ENCODE assay signal across 15 mouse cellular contexts in the genomic region with DNA sequence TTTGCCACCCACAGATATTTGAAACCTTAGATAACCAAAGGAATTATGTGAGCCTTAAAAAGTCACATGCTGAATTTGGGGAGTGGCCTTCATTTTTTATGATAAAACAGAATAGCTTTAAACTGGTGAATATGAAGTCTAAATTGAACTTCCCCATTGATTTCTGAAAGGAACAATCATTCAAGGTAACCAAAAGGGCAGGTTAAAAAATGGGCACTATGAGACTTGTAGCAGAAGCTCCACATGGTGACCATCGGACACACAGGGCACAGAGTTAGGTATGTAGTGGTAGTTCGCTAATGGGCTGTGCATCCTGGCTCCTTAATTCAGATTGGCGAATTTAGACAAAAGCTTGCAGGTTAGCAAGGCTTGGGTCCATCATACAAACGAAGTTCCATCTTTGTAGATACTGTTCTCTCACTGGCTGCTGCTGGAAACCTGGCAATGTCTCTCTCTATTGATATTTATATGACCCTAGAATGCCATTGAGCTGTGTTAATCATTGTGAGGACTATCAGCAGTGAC.
DNase-seq lines count a peak whose midpoint lies in the region; ATAC-seq and TF ChIP-seq lines count a peak whose summit lies in the region.
"Had no signal": no experiment of that assay in that cellular context is flagged by ENCODE, and none has a peak within 500 bp of the region (broad histone marks: within the 10 kb centered on the region; RNA-seq: fewer than 3 reads in every experiment).

No protein-coding gene starts in this region.

- 5% methylated on average over 4 of the region's 4 CpGs for WGBS in forebrain, embryonic 12.5 days
- WGBS in hindbrain, postnatal 0 days, result 9% methylated on average over 4 of the region's 4 CpGs
- WGBS in olfactory bulb, adult 2 months, result 4% methylated on average over 4 of the region's 4 CpGs
- WGBS in kidney, embryonic 15.5 days, result 10% methylated on average over 4 of the region's 4 CpGs
- WGBS in stomach, postnatal 0 days, result 12% methylated on average over 4 of the region's 4 CpGs

- H3K4me2 ChIP-seq in forebrain, embryonic 12.5 days, result peak overlapping the region; percentile 73
- H3K4me2 ChIP-seq in hindbrain, postnatal 0 days (ENCODE audit: low read depth, low read length), result peak overlapping the region; percentile 89
- H3K4me2 ChIP-seq in kidney, embryonic 15.5 days, result no peak overlapping the region
- no peak overlapping the region for H3K4me2 ChIP-seq in stomach, postnatal 0 days (replicated peaks; ENCODE audit: low read depth)
- H3K4me2 ChIP-seq: limb, embryonic 15.5 days; lung, embryonic 15.5 days had no signal

- peak overlapping the region; percentile 100 for H3K27ac ChIP-seq in forebrain, embryonic 12.5 days
- H3K27ac ChIP-seq in hindbrain, postnatal 0 days, result peak overlapping the region; percentile 99
- H3K27ac ChIP-seq in olfactory bulb, adult 2 months (ENCODE audit: insufficient read depth, low read depth, low read length), result peak overlapping the region; percentile 100
- no peak overlapping the region for H3K27ac ChIP-seq in kidney, embryonic 15.5 days
- no peak overlapping the region for H3K27ac ChIP-seq in stomach, postnatal 0 days (replicated peaks)
- H3K27ac ChIP-seq: limb, embryonic 15.5 days; lung, embryonic 15.5 days had no signal

- H3K4me3 ChIP-seq in forebrain, embryonic 12.5 days (replicated peaks), result peak overlapping the region; percentile 87
- H3K4me3 ChIP-seq in hindbrain, postnatal 0 days (ENCODE audit: low read length), result peak overlapping the region; percentile 79
- H3K4me3 ChIP-seq in olfactory bulb, adult 2 months (ENCODE audit: insufficient read depth, low read depth, low read length), result 0 out of 2 replicates have a peak overlapping the region, but pooled peaks have one; percentile 17
- H3K4me3 ChIP-seq in kidney, embryonic 15.5 days (replicated peaks), result no peak overlapping the region
- H3K4me3 ChIP-seq in stomach, postnatal 0 days (ENCODE audit: low read depth, low read length), result no peak overlapping the region
- H3K4me3 ChIP-seq: limb, embryonic 15.5 days; lung, embryonic 15.5 days had no signal

- H3K9me3 ChIP-seq in forebrain, embryonic 12.5 days, result no peaks in the 10 kb centered on the region
- no peaks in the 10 kb centered on the region for H3K9me3 ChIP-seq in hindbrain, postnatal 0 days (ENCODE audit: low read length)
- H3K9me3 ChIP-seq in kidney, embryonic 15.5 days (replicated peaks), result no peaks in the 10 kb centered on the region
- H3K9me3 ChIP-seq in stomach, postnatal 0 days (ENCODE audit: control insufficient read depth, low read length), result no peaks in the 10 kb centered on the region
- H3K9me3 ChIP-seq: limb, embryonic 15.5 days; lung, embryonic 15.5 days had no signal

- peaks cover 16% of the 10 kb centered on the region for H3K4me1 ChIP-seq in forebrain, embryonic 12.5 days
- H3K4me1 ChIP-seq in hindbrain, postnatal 0 days (ENCODE audit: insufficient read depth, low read length), result peaks cover 7% of the 10 kb centered on the region; the same call in 1 of the 2 replicates
- peaks cover 4% of the 10 kb centered on the region; the same call in 1 of the 2 replicates for H3K4me1 ChIP-seq in olfactory bulb, adult 2 months (ENCODE audit: control insufficient read depth, insufficient read depth, low read length)
- H3K4me1 ChIP-seq in kidney, embryonic 15.5 days, result peaks cover 15% of the 10 kb centered on the region
- no peaks in the 10 kb centered on the region for H3K4me1 ChIP-seq in stomach, postnatal 0 days (replicated peaks; ENCODE audit: control insufficient read depth, insufficient read depth)

- peak overlapping the region; percentile 100 for H3K9ac ChIP-seq in forebrain, embryonic 12.5 days
- H3K9ac ChIP-seq in hindbrain, postnatal 0 days (replicated peaks; ENCODE audit: low read length), result peak overlapping the region; percentile 100
- H3K9ac ChIP-seq in kidney, embryonic 15.5 days, result no peak overlapping the region
- no peak overlapping the region for H3K9ac ChIP-seq in stomach, postnatal 0 days (ENCODE audit: low read length)
- H3K9ac ChIP-seq: limb, embryonic 15.5 days; lung, embryonic 15.5 days had no signal

- peaks cover 15% of the 10 kb centered on the region; the same call in 1 of the 2 replicates for H3K27me3 ChIP-seq in forebrain, embryonic 12.5 days
- no peaks in the 10 kb centered on the region for H3K27me3 ChIP-seq in hindbrain, postnatal 0 days (ENCODE audit: insufficient read depth, low read length)
- peaks cover 99% of the 10 kb centered on the region for H3K27me3 ChIP-seq in kidney, embryonic 15.5 days
- peaks cover 43% of the 10 kb centered on the region for H3K27me3 ChIP-seq in stomach, postnatal 0 days (ENCODE audit: control insufficient read depth, insufficient read depth, low read length)

- ATAC-seq in forebrain, embryonic 12.5 days (ENCODE audit: low FRiP score), result no peak
- no peak for ATAC-seq in hindbrain, postnatal 0 days
- no peak for ATAC-seq in kidney, embryonic 15.5 days (replicated peaks; ENCODE audit: low FRiP score)
- no peak for ATAC-seq in stomach, postnatal 0 days (ENCODE audit: low FRiP score, low TSS enrichment)
- ATAC-seq: CD4-positive, CD25-positive, alpha-beta regulatory T cell, adult 4 months; Patski had no signal

- TF ChIP-seq POLR2A in olfactory bulb, adult 2 months (IDR thresholded peaks at IDR 0.05; ENCODE audit: insufficient read depth, low read depth, low read length), result no peak

- no peak for TF ChIP-seq CTCF in hindbrain, postnatal 0 days (IDR thresholded peaks at IDR 0.05; ENCODE audit: low read depth)
- TF ChIP-seq CTCF in olfactory bulb, adult 2 months (IDR thresholded peaks at IDR 0.05; ENCODE audit: insufficient read depth, low read depth, low read length), result no peak
- no peak for TF ChIP-seq CTCF in stomach, postnatal 0 days (IDR thresholded peaks at IDR 0.05; ENCODE audit: low read depth)

- no peaks in the 10 kb centered on the region for H3K36me3 ChIP-seq in forebrain, embryonic 12.5 days (replicated peaks)
- H3K36me3 ChIP-seq in hindbrain, postnatal 0 days (ENCODE audit: insufficient read depth, low read length), result no peaks in the 10 kb centered on the region
- no peaks in the 10 kb centered on the region for H3K36me3 ChIP-seq in kidney, embryonic 15.5 days
- H3K36me3 ChIP-seq in stomach, postnatal 0 days (ENCODE audit: control insufficient read depth, insufficient read depth, low read length), result no peaks in the 10 kb centered on the region
- H3K36me3 ChIP-seq: limb, embryonic 15.5 days; lung, embryonic 15.5 days had no signal

- DNase-seq in layer of hippocampus, postnatal 14 days (ENCODE audit: low spot score in 2 of 2), result peak; percentile 27 to 30
- no peak for DNase-seq in layer of hippocampus, postnatal 10 days (ENCODE audit: low spot score in 2 of 2)
- DNase-seq in hindbrain, postnatal 0 days (ENCODE audit: low spot score), result peak; percentile 16
- DNase-seq in stomach, postnatal 0 days (ENCODE audit: low spot score), result no peak
- DNase-seq in gastrocnemius, postnatal 14 days, result no peak
- DNase-seq: adrenal gland, adult 2 months; gastrocnemius, postnatal 10 days; thymus, postnatal 25 days had no signal

- intact Hi-C loops in gastrocnemius, postnatal 14 days (cut with DNase I; ENCODE audit: low total_unique reads), result loop anchor here (10.0 kb wide), 1 partner anchor 627 kb away; no protein-coding TSS in a partner anchor

- no peak for TF ChIP-seq EP300 in stomach, postnatal 0 days (optimal IDR thresholded peaks at IDR 0.05)

Comparison
In these comparisons a context has a peak if more than half of its experiments do, and no peak if none do; other contexts are left out.
1. DNase-seq: peak in layer of hippocampus, postnatal 14 days (2 of 2) and hindbrain, postnatal 0 days (single experiment); none in layer of hippocampus, postnatal 10 days (0 of 2), stomach, postnatal 0 days (single experiment) and gastrocnemius, postnatal 14 days (single experiment).
2. H3K27ac ChIP-seq: peak in forebrain, embryonic 12.5 days (single experiment), hindbrain, postnatal 0 days (single experiment) and olfactory bulb, adult 2 months (single experiment); none in kidney, embryonic 15.5 days (single experiment) and stomach, postnatal 0 days (single experiment).
3. H3K4me2 ChIP-seq: peak in forebrain, embryonic 12.5 days (single experiment) and hindbrain, postnatal 0 days (single experiment); none in kidney, embryonic 15.5 days (single experiment) and stomach, postnatal 0 days (single experiment).
4. H3K4me3 ChIP-seq: peak in forebrain, embryonic 12.5 days (single experiment), hindbrain, postnatal 0 days (single experiment) and olfactory bulb, adult 2 months (single experiment); none in kidney, embryonic 15.5 days (single experiment) and stomach, postnatal 0 days (single experiment).
5. H3K9ac ChIP-seq: peak in forebrain, embryonic 12.5 days (single experiment) and hindbrain, postnatal 0 days (single experiment); none in kidney, embryonic 15.5 days (single experiment) and stomach, postnatal 0 days (single experiment).